Mouse (Mus musculus): Measurements from ENCODE around the gene Rtbdn.
A peak's percentile ranks its signal among the peaks of the same experiment; 100 is the strongest.
"Not testable (repeated sequence)": the region's sequence is repeated elsewhere in the genome, so short reads cannot be mapped to it uniquely, and the experiment has no call there.

Gene Rtbdn

GRCm38 (mm10) chr8:84946528-84947240 lies at the start of gene Rtbdn:
Gene Rtbdn, plus strand, starts transcription at chr8:84946991.
- DNase-seq, result peak; percentile 69

DNA sequence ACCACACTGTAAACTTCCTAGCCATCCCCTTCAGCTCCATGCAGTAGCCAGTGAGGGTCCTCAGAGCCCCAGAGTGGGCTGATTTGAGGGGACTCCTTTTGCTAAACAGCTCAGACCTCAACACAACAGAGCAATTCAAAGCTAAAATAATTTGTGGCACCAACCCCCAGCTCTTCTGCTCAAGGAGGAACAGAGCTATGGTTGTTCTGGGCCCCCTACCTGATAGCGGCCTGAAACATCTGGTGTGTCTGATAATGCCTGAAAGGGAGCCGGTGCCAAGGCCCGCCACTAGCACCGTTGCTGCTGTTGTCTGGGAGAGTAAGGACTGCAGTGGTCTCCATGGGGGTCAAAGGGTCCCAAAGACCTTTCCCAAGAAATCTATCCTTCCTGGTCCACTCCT lies 45.7 kb upstream of the Rtbdn start:
- no peak for DNase-seq

DNA sequence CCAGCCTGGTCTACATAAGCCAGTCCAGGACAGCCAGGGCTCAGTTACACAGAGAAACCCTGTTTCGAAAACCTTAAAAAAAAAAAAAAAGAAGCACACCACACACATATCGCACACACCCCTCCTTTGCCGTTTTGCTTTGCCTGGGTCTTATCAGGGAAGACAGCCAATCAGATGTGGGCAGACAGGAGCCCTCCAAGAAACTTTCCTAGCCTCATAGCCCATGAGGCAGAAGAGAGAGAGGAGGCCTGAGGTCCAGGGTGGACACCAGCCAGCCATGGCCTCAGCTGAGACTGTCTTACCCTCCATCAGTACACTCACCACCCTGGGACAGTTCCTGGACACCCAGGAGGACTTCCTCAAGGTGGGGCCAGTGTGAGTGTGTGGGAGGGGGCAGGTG lies 45.0 kb upstream of the Rtbdn start, which contains the start of gene Klf1:
Gene Klf1, plus strand, starts transcription at position 177 of the 400 bp plus-strand sequence.
- no peak for DNase-seq

GRCm38 (mm10) chr8:84902367-84902919 lies 44.3 kb upstream of the Rtbdn start:
- no peak for DNase-seq

DNA sequence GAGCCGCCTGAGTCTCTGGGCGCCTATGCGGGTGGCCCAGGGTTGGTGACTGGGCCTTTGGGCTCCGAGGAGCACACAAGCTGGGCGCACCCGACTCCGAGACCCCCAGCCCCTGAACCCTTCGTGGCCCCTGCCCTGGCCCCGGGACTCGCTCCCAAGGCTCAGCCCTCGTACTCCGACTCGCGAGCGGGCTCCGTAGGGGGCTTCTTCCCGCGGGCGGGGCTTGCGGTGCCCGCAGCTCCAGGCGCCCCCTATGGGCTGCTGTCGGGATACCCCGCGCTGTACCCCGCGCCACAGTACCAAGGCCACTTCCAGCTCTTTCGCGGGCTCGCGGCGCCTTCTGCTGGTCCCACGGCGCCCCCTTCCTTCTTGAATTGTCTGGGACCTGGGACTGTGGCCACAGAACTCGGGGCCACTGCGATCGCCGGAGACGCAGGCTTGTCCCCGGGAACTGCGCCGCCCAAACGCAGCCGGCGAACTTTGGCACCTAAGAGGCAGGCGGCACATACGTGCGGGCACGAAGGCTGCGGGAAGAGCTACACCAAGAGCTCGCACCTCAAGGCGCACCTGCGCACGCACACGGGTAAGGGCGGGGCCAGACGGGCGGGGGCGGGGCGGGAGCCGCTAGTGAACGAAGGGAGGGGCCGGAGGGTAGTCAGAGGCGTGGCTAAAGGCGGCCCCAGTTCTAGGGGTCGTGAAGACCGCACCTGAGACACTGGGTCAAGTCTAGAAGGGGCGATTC lies 43.7 kb upstream of the Rtbdn start:
- DNase-seq, result peak; percentile 96

DNA sequence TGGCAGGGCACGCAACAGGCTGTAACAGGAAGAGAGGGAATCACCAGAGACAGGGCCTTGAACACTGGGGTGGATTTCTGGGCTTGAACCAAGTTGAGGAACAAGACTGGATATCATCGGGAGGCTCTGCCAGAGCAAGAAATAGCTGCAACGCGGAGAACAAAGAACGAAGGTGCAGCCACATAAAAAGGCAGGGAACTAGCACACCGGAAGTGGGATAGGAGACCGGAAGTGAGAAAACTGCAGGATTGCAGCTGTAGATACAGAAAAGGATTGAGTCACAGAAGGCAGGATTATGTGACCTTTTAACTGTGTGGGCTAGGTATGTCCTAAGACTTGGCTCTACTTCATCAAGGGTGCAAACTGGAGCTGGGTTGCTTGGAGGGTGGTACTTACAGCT lies 42.4 kb upstream of the Rtbdn start:
- DNase-seq, result no peak

- DNase-seq, result no peak
These were observed 39.8 kb upstream of the Rtbdn start for GRCm38 (mm10) chr8:84907037-84907436.

- DNase-seq, result no peak
These were observed 39.3 kb upstream of the Rtbdn start for GRCm38 (mm10) chr8:84907493-84907892.

DNA sequence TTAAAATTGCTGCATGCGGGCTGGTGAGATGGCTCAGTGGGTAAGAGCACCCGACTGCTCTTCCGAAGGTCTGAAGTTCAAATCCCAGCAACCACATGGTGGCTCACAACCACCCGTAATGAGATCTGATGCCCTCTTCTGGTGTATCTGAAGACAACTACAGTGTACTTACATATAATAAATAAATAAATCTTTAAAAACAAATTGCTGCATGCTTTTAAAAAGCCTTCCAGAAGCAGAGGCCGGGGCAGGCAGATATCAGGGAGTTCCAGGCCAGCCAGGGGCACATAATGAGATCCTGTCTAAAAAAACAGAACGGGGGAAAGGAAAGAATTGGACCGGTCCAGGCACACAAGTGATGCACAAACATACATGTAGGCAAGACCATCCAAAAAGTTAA lies 38.8 kb upstream of the Rtbdn start:
- DNase-seq, result not testable (repeated sequence)

- peak; percentile 81 for DNase-seq
These were observed 38.2 kb upstream of the Rtbdn start, which contains the start of gene Dnase2a for GRCm38 (mm10) chr8:84908421-84909161. Gene Dnase2a, plus strand, starts transcription at chr8:84908560.

- no peak for DNase-seq
These were observed 37.5 kb upstream of the Rtbdn start for GRCm38 (mm10) chr8:84909162-84909767.

GRCm38 (mm10) chr8:84909949-84910348 lies 36.8 kb upstream of the Rtbdn start:
- no peak for DNase-seq

DNA sequence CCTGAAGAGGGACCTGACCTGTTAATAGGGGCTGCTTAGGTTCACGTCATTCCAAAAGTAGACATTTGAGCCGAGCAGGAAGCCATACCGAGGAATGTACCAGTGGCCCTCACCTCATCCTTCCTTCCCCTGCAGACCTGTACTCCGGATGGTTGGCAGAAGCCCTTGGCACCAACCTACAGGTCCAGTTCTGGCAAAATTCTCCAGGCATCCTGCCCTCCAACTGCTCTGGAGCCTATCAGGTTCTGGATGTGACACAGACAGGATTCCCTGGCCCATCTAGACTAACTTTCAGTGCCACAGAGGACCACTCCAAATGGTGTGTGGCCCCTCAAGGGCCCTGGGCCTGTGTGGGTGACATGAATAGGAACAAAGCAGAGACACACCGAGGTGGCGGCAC lies 36.2 kb upstream of the Rtbdn start:
- DNase-seq, result peak; percentile 78

DNA sequence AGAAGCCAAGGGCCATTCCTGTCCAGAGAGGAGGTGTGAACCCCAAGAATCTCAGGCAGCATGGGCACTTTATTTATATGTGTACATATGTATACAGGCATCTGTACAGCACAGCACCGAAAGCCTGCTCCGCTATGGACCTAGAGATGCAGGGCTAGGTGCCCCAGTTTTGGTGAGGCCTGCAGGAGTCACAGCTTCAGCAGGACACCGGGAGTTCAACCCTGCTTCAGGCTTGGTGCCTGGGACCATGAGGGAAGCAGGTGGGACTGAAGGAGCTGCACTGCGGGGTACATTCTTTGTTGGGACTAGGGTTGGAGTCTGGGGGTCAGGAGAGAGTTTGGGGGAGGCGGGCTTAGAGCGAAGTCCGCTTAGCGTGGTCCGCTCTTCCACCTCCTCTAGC lies 34.9 kb upstream of the Rtbdn start:
- no peak for DNase-seq

GRCm38 (mm10) chr8:84912391-84912790 lies 34.4 kb upstream of the Rtbdn start:
- no peak for DNase-seq

- DNase-seq, result peak; percentile 81
These were observed 33.8 kb upstream of the Rtbdn start for GRCm38 (mm10) chr8:84912895-84913501.

GRCm38 (mm10) chr8:84913502-84913900 lies 33.3 kb upstream of the Rtbdn start:
- no peak for DNase-seq

GRCm38 (mm10) chr8:84913960-84914359 lies 32.8 kb upstream of the Rtbdn start:
- DNase-seq, result no peak

GRCm38 (mm10) chr8:84915269-84915668 lies 31.5 kb upstream of the Rtbdn start:
- no peak for DNase-seq

GRCm38 (mm10) chr8:84917781-84918180 lies 29.0 kb upstream of the Rtbdn start:
- no peak for DNase-seq

DNA sequence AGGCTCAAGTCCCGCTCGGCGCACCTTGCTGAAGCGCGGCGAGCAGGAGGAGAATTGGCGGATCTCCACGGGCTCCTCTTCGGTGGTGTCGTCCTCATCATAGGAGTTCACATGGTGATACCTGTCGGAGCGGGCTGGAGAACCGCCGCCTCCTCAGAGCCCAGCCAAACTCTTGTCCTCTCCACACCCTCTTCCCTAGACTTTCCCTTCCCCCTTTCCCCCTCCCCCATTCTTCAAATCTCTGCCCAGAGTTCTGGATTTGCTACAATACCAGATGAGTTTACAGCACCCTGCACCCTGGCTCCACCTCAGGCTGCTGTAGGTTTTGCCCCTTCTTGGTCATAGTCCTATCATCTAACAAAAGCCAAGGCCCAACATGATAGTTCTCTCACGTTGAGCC lies 28.1 kb upstream of the Rtbdn start:
- DNase-seq, result no peak

GRCm38 (mm10) chr8:84921596-84921995 lies 25.2 kb upstream of the Rtbdn start:
- no peak for DNase-seq
